Mouse (Mus musculus) megakaryocyte, embryonic 14.5 days (primary cell): ENCODE measurements around the gene Odf3. TPM values are rescaled to one million over a fixed set of nuclear protein-coding genes. Genes with fewer than 3 reads are reported as not detected.

Experiments
- H3K27me3 ChIP-seq: replicated peaks from 2 replicates; pipeline ENCODE3; 2012; ENCODE audit warnings: inconsistent platforms
- H3K36me3 ChIP-seq: replicated peaks from 2 replicates; pipeline ENCODE3; 2012; ENCODE audit warnings: low read length, inconsistent platforms, mixed read lengths
- H3K4me1 ChIP-seq: 2 replicates; pipeline ENCODE4 v1.6.1; 2012; ENCODE audit warnings: inconsistent platforms
- H3K4me3 ChIP-seq: replicated peaks from 2 replicates; pipeline ENCODE3; 2012; ENCODE audit warnings: moderate library complexity, mild to moderate bottlenecking, inconsistent platforms
- H3K9me3 ChIP-seq: 2 replicates; pipeline ENCODE4 v1.6.1; 2012; ENCODE audit warnings: inconsistent platforms
- FLI1 ChIP-seq: IDR thresholded peaks from 2 replicates; pipeline ENCODE4 v1.6.1; 2012; ENCODE audit warnings: low read length, inconsistent platforms, mixed read lengths
- GATA1 ChIP-seq: IDR thresholded peaks from 3 replicates; pipeline ENCODE4 v1.6.1; 2012; ENCODE audit warnings: mixed read lengths, low read length, inconsistent platforms, borderline replicate concordance
- polyA plus RNA-seq: library from polyadenylated mRNA; stranded (reverse); fragments of >175 nt; gene quantifications from 2 replicates; pipeline ENCODE4 v1.2.3, GENCODE M21; 2012; ENCODE audit warnings: low replicate concordance; ENCODE audit not compliant: insufficient read depth

Odf3 gene
- polyA plus RNA-seq, 1 experiment: 0.13 TPM

DNA sequence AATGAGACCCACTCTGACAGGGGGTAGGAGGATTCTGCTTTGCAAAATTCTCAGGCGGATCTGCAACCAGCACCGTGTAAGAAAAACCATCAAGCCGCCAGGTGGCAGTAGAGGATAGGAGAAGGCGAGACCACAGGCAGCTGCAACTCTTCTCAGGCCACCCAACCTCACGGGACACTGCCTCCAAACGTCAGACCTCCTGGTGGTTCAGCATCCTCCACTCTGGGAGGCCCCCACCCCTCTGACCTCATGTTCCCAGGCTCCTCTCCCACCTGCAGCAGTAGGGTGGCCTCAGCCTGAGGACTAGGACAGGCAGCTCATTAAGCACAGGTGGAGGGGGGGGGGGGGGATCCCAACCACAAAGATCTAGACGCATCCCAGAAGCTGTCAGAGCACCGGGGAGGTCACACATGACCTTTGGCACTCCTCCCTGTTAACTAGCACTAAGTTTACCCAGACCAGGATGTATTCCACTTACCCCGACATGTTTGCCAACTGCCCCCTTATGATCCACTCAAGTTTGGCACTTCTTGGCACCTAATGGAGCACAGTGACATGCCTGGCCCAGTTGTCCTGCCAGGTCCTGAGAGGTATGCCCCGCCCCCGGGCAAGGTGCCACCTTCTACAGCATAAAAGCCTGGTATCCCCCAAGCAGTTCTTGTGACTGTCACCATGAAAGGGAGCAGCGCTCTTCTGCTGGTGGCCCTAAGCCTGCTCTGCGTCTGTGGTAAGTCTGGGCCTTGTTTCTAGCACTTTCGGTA lies 2.5 kb upstream of the Odf3 start, which contains the start of gene Scgb1c1:
Scgb1c1 (plus strand) TSS at position 643 of the 761 bp plus-strand sequence.
- TF ChIP-seq GATA1 (no peak), FLI1 (no peak)
- peaks cover 1% of the 10 kb centered on the region for H3K36me3 ChIP-seq
- H3K27me3 ChIP-seq: peaks cover 46% of the 10 kb centered on the region
- peaks cover 51% of the 10 kb centered on the region for H3K4me1 ChIP-seq
- peak within 1 kb of the TSS; percentile 83 for H3K4me3 ChIP-seq
- no peaks in the 10 kb centered on the region for H3K9me3 ChIP-seq

GRCm38 (mm10) chr7:140845683-140846082 lies 1.9 kb upstream of the Odf3 start:
- H3K27me3 ChIP-seq: peaks cover 40% of the 10 kb centered on the region
- no peaks in the 10 kb centered on the region for H3K9me3 ChIP-seq
- peaks cover 7% of the 10 kb centered on the region for H3K36me3 ChIP-seq
- TF ChIP-seq GATA1 (no peak), FLI1 (no peak)
- H3K4me1 ChIP-seq: peaks cover 57% of the 10 kb centered on the region
- H3K4me3 ChIP-seq: peak overlapping the region; percentile 15

DNA sequence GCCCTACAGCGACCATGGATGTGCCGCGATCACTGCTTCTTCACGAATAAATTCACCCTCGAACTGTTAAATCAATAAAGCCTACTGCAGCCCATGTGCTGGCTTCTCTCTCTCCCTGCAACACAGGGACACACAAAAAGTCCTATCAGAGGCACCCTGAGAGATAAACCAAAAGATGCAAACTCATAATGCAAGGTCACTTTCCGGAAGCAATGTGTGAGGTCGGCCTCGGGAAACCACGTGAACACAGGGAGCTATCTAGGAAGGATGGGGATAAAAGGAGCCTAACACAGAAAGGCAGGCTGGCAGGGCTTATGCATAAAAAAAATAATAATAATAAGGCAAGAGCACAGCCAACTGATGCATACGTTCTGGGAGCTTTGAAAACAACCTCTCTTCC lies 929 bp upstream of the Odf3 start:
- H3K27me3 ChIP-seq: peaks cover 30% of the 10 kb centered on the region
- TF ChIP-seq FLI1: no peak
- TF ChIP-seq GATA1: no peak
- peaks cover 59% of the 10 kb centered on the region for H3K4me1 ChIP-seq
- peaks cover 15% of the 10 kb centered on the region for H3K36me3 ChIP-seq
- H3K4me3 ChIP-seq: peak overlapping the region; percentile 83
- H3K9me3 ChIP-seq: no peaks in the 10 kb centered on the region

GRCm38 (mm10) chr7:140848591-140848990 lies 986 bp downstream of the Odf3 start:
- no peak overlapping the region for H3K4me3 ChIP-seq
- no peaks in the 10 kb centered on the region for H3K9me3 ChIP-seq
- no peak for TF ChIP-seq FLI1
- TF ChIP-seq GATA1: no peak
- H3K27me3 ChIP-seq: peaks cover 14% of the 10 kb centered on the region
- peaks cover 34% of the 10 kb centered on the region for H3K36me3 ChIP-seq
- H3K4me1 ChIP-seq: peaks cover 76% of the 10 kb centered on the region

DNA sequence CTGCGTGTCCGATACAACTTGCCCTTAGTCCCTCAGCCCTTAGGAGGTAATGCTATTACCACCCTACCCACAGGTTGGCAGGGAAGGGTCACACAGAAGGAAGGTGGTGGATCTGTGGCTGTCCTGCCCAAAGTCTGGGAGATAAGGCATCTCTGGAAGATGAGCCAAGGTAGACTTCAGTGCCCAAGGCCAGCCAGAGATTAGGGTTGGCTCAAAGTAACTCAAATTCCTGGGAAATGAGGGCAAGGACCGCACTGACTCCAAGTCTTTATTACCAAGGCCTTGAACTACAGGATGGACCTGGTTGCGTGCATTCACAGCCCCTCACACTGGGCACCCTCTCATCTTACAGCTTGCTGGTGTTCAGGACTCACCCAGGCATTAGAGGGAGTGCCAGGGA lies 4.3 kb downstream of the Odf3 start:
- TF ChIP-seq FLI1: no peak
- TF ChIP-seq GATA1: no peak
- Histone ChIP-seq H3K4me3 (no peak overlapping the region), H3K4me1 (peaks cover 76% of the 10 kb centered on the region), H3K36me3 (peaks cover 51% of the 10 kb centered on the region), H3K9me3 (no peaks in the 10 kb centered on the region), H3K27me3 (peaks cover 3% of the 10 kb centered on the region)

GRCm38 (mm10) chr7:140853386-140853785 lies 5.8 kb downstream of the Odf3 start:
- peak overlapping the region; percentile 60 for H3K4me3 ChIP-seq
- TF ChIP-seq FLI1 (no peak), GATA1 (no peak)
- H3K27me3 ChIP-seq: no peaks in the 10 kb centered on the region
- H3K4me1 ChIP-seq: peaks cover 70% of the 10 kb centered on the region
- peaks cover 58% of the 10 kb centered on the region for H3K36me3 ChIP-seq
- H3K9me3 ChIP-seq: no peaks in the 10 kb centered on the region

GRCm38 (mm10) chr7:140854483-140854882 lies 6.9 kb downstream of the Odf3 start:
- peaks cover 69% of the 10 kb centered on the region for H3K36me3 ChIP-seq
- peaks cover 77% of the 10 kb centered on the region for H3K4me1 ChIP-seq
- peak overlapping the region; percentile 100 for H3K4me3 ChIP-seq
- no peaks in the 10 kb centered on the region for H3K27me3 ChIP-seq
- TF ChIP-seq FLI1: no peak
- TF ChIP-seq GATA1: no peak
- H3K9me3 ChIP-seq: no peaks in the 10 kb centered on the region

DNA sequence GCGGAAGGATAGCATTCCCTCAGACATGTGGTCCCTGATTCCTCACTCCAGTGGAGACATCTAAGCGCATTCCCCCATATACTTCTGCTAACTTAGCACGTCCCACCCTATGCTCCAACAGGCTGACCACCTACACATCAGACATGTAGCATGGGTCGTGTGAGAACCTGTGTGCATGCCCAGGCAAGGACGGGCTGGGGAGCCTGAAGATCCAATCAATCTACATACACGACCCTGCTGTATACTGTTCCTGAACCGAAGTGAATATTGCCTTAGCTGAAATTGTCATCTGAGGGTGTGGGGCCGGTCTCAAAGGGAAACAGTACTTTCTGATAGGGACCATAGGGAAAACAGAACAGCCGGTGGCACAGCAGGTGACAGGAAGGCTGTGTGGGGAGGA lies 7.6 kb downstream of the Odf3 start:
- H3K4me3 ChIP-seq: peak overlapping the region; percentile 100
- peaks cover 74% of the 10 kb centered on the region for H3K36me3 ChIP-seq
- H3K27me3 ChIP-seq: no peaks in the 10 kb centered on the region
- no peak for TF ChIP-seq GATA1
- TF ChIP-seq FLI1: no peak
- H3K4me1 ChIP-seq: peaks cover 80% of the 10 kb centered on the region
- no peaks in the 10 kb centered on the region for H3K9me3 ChIP-seq

- Histone ChIP-seq H3K36me3 (peaks cover 74% of the 10 kb centered on the region), H3K9me3 (no peaks in the 10 kb centered on the region), H3K27me3 (no peaks in the 10 kb centered on the region), H3K4me1 (peaks cover 82% of the 10 kb centered on the region), H3K4me3 (peak within 1 kb of the TSS; percentile 100)
- TF ChIP-seq GATA1 (no peak), FLI1 (peak; percentile 15; the same call in 1 of the 2 replicates)
Observed at GRCm38 (mm10) chr7:140855860-140856784, 8.5 kb downstream of the Odf3 start, which contains the start of gene Gm45785. TSS of gene Gm45785 (minus strand) at chr7:140856331.
